Mouse (Mus musculus): ENCODE data around the gene Gm7714. TPM values are rescaled to one million over a fixed set of nuclear protein-coding genes. Genes with fewer than 3 reads are reported as not detected.

Gene Gm7714
- polyA plus RNA-seq (2015; fragmentation: Nextera tagmentation; extraction: Ambion mirVana): not detected in 2 replicates

GRCm38 (mm10) chr5:88268619-88269018, at the start of gene Gm7714:
Gm7714 (plus strand) TSS chr5:88268919.

DNA sequence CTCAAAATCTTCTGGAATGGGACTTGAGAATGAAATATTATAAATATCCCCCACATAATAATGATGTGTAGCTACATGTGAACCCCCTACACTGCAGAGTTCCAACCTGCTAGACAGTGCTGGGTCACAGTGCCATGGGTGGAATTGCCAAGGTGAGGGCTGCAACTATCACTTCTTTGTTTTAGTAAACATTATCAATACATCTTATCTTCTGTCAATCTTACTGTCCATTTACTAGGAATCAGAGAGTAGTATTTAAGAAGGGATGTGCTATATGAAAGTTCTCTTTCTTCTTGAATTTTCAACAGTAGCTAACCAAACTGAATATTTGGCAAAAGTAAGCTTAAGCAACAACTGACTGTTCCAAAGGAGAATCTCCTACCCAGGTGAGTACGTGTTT, 48.3 kb downstream of the Gm7714 start, which contains the start of gene Prol1:
Prol1 (plus strand) TSS at position 301 of the 400 bp plus-strand sequence.

Other genes with a start within 250 kb of the Gm7714 start
- not detected in 2 replicates for gene Smr2, start 182.4 kb upstream of the Gm7714 start, polyA plus RNA-seq (2015; fragmentation: Nextera tagmentation; extraction: Ambion mirVana)
- not detected in 2 replicates for gene Gm11116, start 157.4 kb upstream of the Gm7714 start, polyA plus RNA-seq (2015; fragmentation: Nextera tagmentation; extraction: Ambion mirVana)
- gene Gm11115, start 114.8 kb upstream of the Gm7714 start, polyA plus RNA-seq (2015; fragmentation: Nextera tagmentation; extraction: Ambion mirVana): not detected in 2 replicates
- not detected in 2 replicates for gene Prol1, start 48.4 kb downstream of the Gm7714 start, polyA plus RNA-seq (2015; fragmentation: Nextera tagmentation; extraction: Ambion mirVana)
- gene Amtn, start 107.2 kb downstream of the Gm7714 start, polyA plus RNA-seq (2015; fragmentation: Nextera tagmentation; extraction: Ambion mirVana): not detected in 2 replicates
- gene Ambn, start 187.1 kb downstream of the Gm7714 start, polyA plus RNA-seq (2015; fragmentation: Nextera tagmentation; extraction: Ambion mirVana): not detected in 2 replicates
- not detected in 2 replicates for gene Enam, start 219.1 kb downstream of the Gm7714 start, polyA plus RNA-seq (2015; fragmentation: Nextera tagmentation; extraction: Ambion mirVana)